Mouse (Mus musculus) hindbrain, postnatal 0 days (tissue): ENCODE measurements around the gene Klk1b4. TPM values are rescaled to one million over a fixed set of nuclear protein-coding genes. Genes with fewer than 3 reads are reported as not detected.
"Not testable (repeated sequence)": the region's sequence is repeated elsewhere in the genome, so short reads cannot be mapped to it uniquely, and the experiment has no call there.

ENCODE experiments used
- ATAC-seq: fragments of 200-750 bp; cut with Nextera tagmentation; 2 replicates; pipeline ENCODE4 v1.8.0; 2017; ENCODE audit warnings: mild to moderate bottlenecking, moderate TSS enrichment, moderate library complexity
- DNase-seq: peaks from one replicate; pipeline ENCODE4 v3.0.0-alpha.2; 2015; ENCODE audit warnings: low spot score
- H3K27ac ChIP-seq: fragments of 300-500 bp; sonication (generic); 2 replicates; pipeline ENCODE4 v1.5.1; 2014; ENCODE audit warnings: mild to moderate bottlenecking
- H3K27me3 ChIP-seq: fragments of 300-500 bp; sonication (generic); 2 replicates; pipeline ENCODE4 v1.6.1; 2014; ENCODE audit warnings: low read length, mixed read lengths; ENCODE audit not compliant: insufficient read depth
- H3K36me3 ChIP-seq: fragments of 300-500 bp; sonication (generic); 2 replicates; pipeline ENCODE4 v1.6.1; 2014; ENCODE audit warnings: low read length, mixed read lengths; ENCODE audit not compliant: insufficient read depth
- H3K4me1 ChIP-seq: fragments of 300-500 bp; sonication (generic); 2 replicates; pipeline ENCODE4 v1.6.1; 2014; ENCODE audit warnings: antibody characterized with exemption, low read length, mixed read lengths; ENCODE audit not compliant: insufficient read depth
- H3K4me2 ChIP-seq: fragments of 300-500 bp; sonication (generic); 2 replicates; pipeline ENCODE4 v1.6.1; 2014; ENCODE audit warnings: low read depth, mild to moderate bottlenecking, low read length, moderate library complexity, mixed read lengths
- H3K4me3 ChIP-seq: fragments of 300-500 bp; sonication (generic); 2 replicates; pipeline ENCODE4 v1.5.1; 2014; ENCODE audit warnings: low read length
- H3K9ac ChIP-seq: fragments of 300-500 bp; sonication (generic); replicated peaks from 2 replicates; pipeline ENCODE4 v1.6.1; 2014; ENCODE audit warnings: mild to moderate bottlenecking, low read length, moderate library complexity, mixed read lengths
- H3K9me3 ChIP-seq: fragments of 300-500 bp; sonication (generic); 2 replicates; pipeline ENCODE4 v1.6.1; 2016; ENCODE audit warnings: low read length, mixed read lengths
- CTCF ChIP-seq: IDR thresholded peaks from 2 replicates; pipeline ENCODE4 v1.5.1; 2016; ENCODE audit warnings: antibody characterized with exemption, control low read depth, low read depth
- WGBS: fragments of 180-500 bp; shearing (Covaris S2); extraction: QIAGEN DNeasy Blood & Tissue Kit; methylation state at CpG from one replicate; pipeline ENCODE4 v1.1.7; 2014; 5-methylcytosine and 5-hydroxymethylcytosine counted together
- polyA plus RNA-seq: library from polyadenylated mRNA; unstranded; fragments of >200 nt; fragmentation: Nextera tagmentation; extraction: Ambion mirVana; gene quantifications from 2 replicates; pipeline ENCODE4 v1.2.1, GENCODE M21; 2015
- total RNA-seq: library from RNA; depleted of rRNA; stranded (reverse); fragments of >200 nt; gene quantifications from 2 replicates; pipeline ENCODE4 v1.2.3, GENCODE M21; 2014

The Klk1b4 gene
- total and polyA plus RNA-seq, 2 experiments from 2014 or later, result not detected

GRCm38 (mm10) chr7:44215645-44216044 is 8.4 kb downstream of the Klk1b4 start, which contains the start of gene Klk1b5:
Gene Klk1b5, plus strand, starts transcription at chr7:44215945.
- no peaks in the 10 kb centered on the region for H3K36me3 ChIP-seq
- ATAC-seq (no peak), DNase-seq (no peak)
- TF ChIP-seq CTCF, result no peak
- H3K27ac ChIP-seq, result no peak within 1 kb of the TSS
- H3K4me3 ChIP-seq, result no peak within 1 kb of the TSS
- H3K27me3 ChIP-seq, result no peaks in the 10 kb centered on the region
- no peak within 1 kb of the TSS for H3K4me2 ChIP-seq
- WGBS, result 91% methylated on average over 1 of the region's 1 CpGs
- H3K4me1 ChIP-seq, result no peaks in the 10 kb centered on the region
- no peak within 1 kb of the TSS for H3K9ac ChIP-seq
- H3K9me3 ChIP-seq, result no peaks in the 10 kb centered on the region

DNA sequence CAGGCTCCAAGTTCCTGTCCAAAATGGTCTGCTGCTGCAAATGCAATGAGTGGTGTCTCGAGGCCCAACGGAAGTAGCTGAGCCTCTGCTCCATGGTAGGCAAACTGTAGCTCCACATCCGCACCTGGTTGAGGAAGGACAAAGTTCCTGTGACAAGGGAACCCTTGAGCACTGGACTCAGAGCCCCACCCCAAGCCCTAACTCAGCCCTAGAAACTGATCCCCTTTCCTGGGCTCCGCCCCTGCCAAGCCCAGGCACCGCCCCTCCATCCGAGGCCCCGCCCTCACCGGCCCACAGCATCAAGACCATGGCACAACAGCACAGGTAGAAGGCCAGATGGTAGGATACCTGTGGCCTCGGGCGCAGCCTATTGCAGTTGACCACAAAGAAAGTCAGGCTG is 14.4 kb downstream of the Klk1b4 start:
- WGBS, result 70% methylated on average over 8 of the region's 10 CpGs
- H3K36me3 ChIP-seq, H3K4me3 ChIP-seq, H3K4me1 ChIP-seq, H3K27me3 ChIP-seq, H3K27ac ChIP-seq, H3K4me2 ChIP-seq, H3K9me3 ChIP-seq, H3K9ac ChIP-seq, ATAC-seq, DNase-seq: not testable (repeated sequence)

GRCm38 (mm10) chr7:44222335-44222734 is 15.1 kb downstream of the Klk1b4 start:
- not testable (repeated sequence) for H3K27me3 ChIP-seq, H3K36me3 ChIP-seq, H3K9ac ChIP-seq, ATAC-seq, H3K4me3 ChIP-seq, H3K4me2 ChIP-seq, DNase-seq, H3K27ac ChIP-seq, H3K4me1 ChIP-seq, H3K9me3 ChIP-seq
- 81% methylated on average over 6 of the region's 6 CpGs for WGBS

DNA sequence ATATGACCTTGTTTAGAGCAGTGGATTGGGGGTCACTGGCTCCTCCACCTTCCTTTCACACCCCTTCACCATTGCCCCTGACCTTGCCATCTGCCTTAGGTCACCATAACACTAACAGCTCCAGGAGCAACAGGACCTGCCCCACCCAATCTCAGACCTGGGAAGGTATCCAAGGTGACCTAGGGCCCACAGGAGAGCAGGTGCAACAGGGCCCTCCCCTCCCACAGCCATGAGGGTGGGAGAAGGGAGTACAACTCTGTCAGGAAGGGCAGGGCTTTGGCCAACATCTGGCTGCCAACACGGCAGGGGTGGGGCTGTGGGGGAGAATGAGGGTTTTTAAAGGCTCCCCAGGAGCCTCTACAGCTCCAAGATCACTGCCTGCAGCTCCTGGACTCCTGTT is 17.8 kb downstream of the Klk1b4 start, which contains the start of gene Klk1:
Gene Klk1, plus strand, starts transcription at position 285 of the 400 bp plus-strand sequence.
- H3K9me3 ChIP-seq, result no peaks in the 10 kb centered on the region
- H3K9ac ChIP-seq, result no peak within 1 kb of the TSS
- DNase-seq (no peak), ATAC-seq (no peak)
- no peak for TF ChIP-seq CTCF
- 44% methylated on average over 1 of the region's 1 CpGs for WGBS
- no peaks in the 10 kb centered on the region for H3K4me1 ChIP-seq
- no peak within 1 kb of the TSS for H3K4me2 ChIP-seq
- H3K36me3 ChIP-seq, result no peaks in the 10 kb centered on the region
- no peaks in the 10 kb centered on the region for H3K27me3 ChIP-seq
- H3K4me3 ChIP-seq, result no peak within 1 kb of the TSS
- H3K27ac ChIP-seq, result no peak within 1 kb of the TSS

DNA sequence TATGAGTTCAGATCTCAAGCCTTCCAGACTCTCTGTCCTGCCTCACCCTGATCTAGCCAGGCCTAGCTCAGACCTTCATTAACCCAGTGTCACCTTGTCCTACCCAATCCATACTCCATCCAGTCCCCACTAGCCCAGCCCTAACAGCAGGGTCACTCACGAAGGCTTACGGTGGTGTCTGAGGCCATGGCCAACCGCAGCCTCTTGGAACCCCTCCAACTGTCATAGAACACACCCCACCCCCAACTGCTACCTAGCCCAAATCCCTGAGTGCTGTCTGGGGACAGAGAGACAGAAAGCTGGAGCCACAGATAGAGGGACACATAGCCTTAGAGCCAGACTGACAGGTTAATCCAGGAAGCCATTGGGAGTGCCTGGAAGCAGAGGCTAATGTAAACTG is 28.7 kb downstream of the Klk1b4 start, which contains the start of gene Gm36864:
Gene Gm36864, plus strand, starts transcription at position 269 of the 400 bp plus-strand sequence.
- Histone ChIP-seq H3K4me3 (no peak within 1 kb of the TSS), H3K27me3 (no peaks in the 10 kb centered on the region), H3K9me3 (no peaks in the 10 kb centered on the region), H3K4me1 (no peaks in the 10 kb centered on the region), H3K4me2 (no peak within 1 kb of the TSS), H3K36me3 (no peaks in the 10 kb centered on the region), H3K9ac (no peak within 1 kb of the TSS), H3K27ac (no peak within 1 kb of the TSS)
- 53% methylated on average over 3 of the region's 3 CpGs for WGBS
- no peak for ATAC-seq
- TF ChIP-seq CTCF, result no peak
- DNase-seq, result no peak

DNA sequence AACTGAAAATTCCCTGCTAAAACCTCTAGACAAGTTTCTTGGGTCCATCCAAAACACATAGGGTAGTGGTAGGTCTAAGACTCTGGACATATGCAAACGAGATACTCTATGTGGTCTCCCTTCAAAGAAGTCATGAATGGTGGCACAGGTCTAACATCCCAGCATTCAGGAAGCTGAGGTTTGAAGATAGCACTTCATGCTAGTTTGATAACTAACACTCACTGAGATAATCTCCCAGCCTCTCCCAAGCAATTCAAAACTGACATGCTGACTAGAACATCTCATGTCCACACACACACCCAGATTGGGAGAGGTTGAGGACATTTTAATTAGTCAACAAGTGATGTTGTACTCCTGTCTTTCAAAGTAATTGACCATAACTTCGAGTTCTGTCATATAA is 32.7 kb downstream of the Klk1b4 start:
- H3K9ac ChIP-seq, result no peak overlapping the region
- no peak overlapping the region for H3K4me2 ChIP-seq
- H3K27me3 ChIP-seq, result no peaks in the 10 kb centered on the region
- ATAC-seq (no peak), DNase-seq (no peak)
- H3K4me3 ChIP-seq, result no peak overlapping the region
- H3K27ac ChIP-seq, result no peak overlapping the region
- no peaks in the 10 kb centered on the region for H3K4me1 ChIP-seq
- WGBS, result 48% methylated on average over 2 of the region's 2 CpGs
- TF ChIP-seq CTCF, result no peak
- H3K36me3 ChIP-seq, result no peaks in the 10 kb centered on the region
- no peaks in the 10 kb centered on the region for H3K9me3 ChIP-seq

DNA sequence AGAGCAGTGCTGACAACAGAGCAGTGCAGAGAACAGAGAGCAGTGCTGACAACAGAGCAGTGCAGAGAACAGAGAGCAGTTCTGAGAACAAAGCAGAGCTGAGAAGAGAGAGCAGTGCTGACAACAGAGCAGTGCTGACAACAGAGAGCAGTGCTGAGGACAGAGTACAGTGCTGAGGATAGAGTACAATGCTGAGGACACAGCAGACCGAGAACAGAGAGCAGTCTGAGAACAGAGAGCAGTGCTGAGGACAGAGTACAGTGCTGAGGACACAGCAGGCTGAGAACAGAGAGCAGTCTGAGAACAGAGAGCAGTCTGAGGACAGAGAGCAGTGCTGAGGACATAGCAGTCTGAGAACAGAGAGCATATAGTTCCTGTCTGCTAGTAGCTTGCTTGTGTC is 33.5 kb downstream of the Klk1b4 start:
- WGBS, result 55% methylated on average over 1 of the region's 1 CpGs
- H3K4me2 ChIP-seq, result no peak overlapping the region
- no peak for DNase-seq
- no peak overlapping the region for H3K27ac ChIP-seq
- no peak overlapping the region for H3K9ac ChIP-seq
- TF ChIP-seq CTCF, result no peak
- no peaks in the 10 kb centered on the region for H3K9me3 ChIP-seq
- H3K36me3 ChIP-seq, result no peaks in the 10 kb centered on the region
- no peak overlapping the region for H3K4me3 ChIP-seq
- H3K27me3 ChIP-seq, result no peaks in the 10 kb centered on the region
- peaks cover 4% of the 10 kb centered on the region; the same call in 1 of the 2 replicates for H3K4me1 ChIP-seq
- ATAC-seq, result no peak
